ENCODE assay signal across 11 mouse cellular contexts in genomic region chr11:116641168-116641567, GRCm38 (mm10). TPM values are rescaled to one million over a fixed set of nuclear protein-coding genes. Genes with fewer than 3 reads are reported as not detected.
DNase-seq lines count a peak whose midpoint lies in the region; ATAC-seq lines count a peak whose summit lies in the region.
"Had no signal": no experiment of that assay in that cellular context is flagged by ENCODE, and none has a peak within 500 bp of the region (broad histone marks: within the 10 kb centered on the region; RNA-seq: fewer than 3 reads in every experiment).

No protein-coding gene starts in this region.

- no peak overlapping the region for H3K27ac ChIP-seq in heart, embryonic 10.5 days
- H3K27ac ChIP-seq in midbrain, embryonic 10.5 days (replicated peaks): no peak overlapping the region
- no peak overlapping the region for H3K27ac ChIP-seq in midbrain, embryonic 14.5 days (replicated peaks; ENCODE audit: low read depth, low read length)
- no peak overlapping the region for H3K27ac ChIP-seq in forebrain, embryonic 10.5 days

- DNase-seq in heart, adult 11 months: peak; percentile 92
- DNase-seq in heart, embryonic 10.5 days (ENCODE audit: low spot score): no peak
- peak; percentile 38 for DNase-seq in midbrain, embryonic 10.5 days (ENCODE audit: low spot score)
- no peak for DNase-seq in midbrain, embryonic 14.5 days
- peak; percentile 56 for DNase-seq in adipocyte (ENCODE audit: low spot score)
- DNase-seq in testis, postnatal 10 days (ENCODE audit: low spot score): peak; percentile 82
- no peak for DNase-seq in forebrain, embryonic 10.5 days (ENCODE audit: extremely low spot score, low spot score)
- DNase-seq in left cerebral cortex, adult 18-20 months (ENCODE audit: low spot score in 2 of 2): no peak

- no peaks in the 10 kb centered on the region for H3K36me3 ChIP-seq in heart, embryonic 10.5 days
- H3K36me3 ChIP-seq in midbrain, embryonic 10.5 days: no peaks in the 10 kb centered on the region
- H3K36me3 ChIP-seq in midbrain, embryonic 14.5 days (ENCODE audit: control insufficient read depth, insufficient read depth, low read length): no peaks in the 10 kb centered on the region
- H3K36me3 ChIP-seq in forebrain, embryonic 10.5 days (replicated peaks): no peaks in the 10 kb centered on the region

- H3K4me1 ChIP-seq in heart, embryonic 10.5 days: peaks cover 25% of the 10 kb centered on the region
- H3K4me1 ChIP-seq in midbrain, embryonic 10.5 days: peaks cover 29% of the 10 kb centered on the region
- H3K4me1 ChIP-seq in midbrain, embryonic 14.5 days (ENCODE audit: control insufficient read depth, insufficient read depth, low read length): peaks cover 11% of the 10 kb centered on the region
- peaks cover 34% of the 10 kb centered on the region for H3K4me1 ChIP-seq in forebrain, embryonic 10.5 days

- no peak overlapping the region for H3K9ac ChIP-seq in midbrain, embryonic 14.5 days (replicated peaks; ENCODE audit: low read length)

- ATAC-seq in midbrain, embryonic 14.5 days (ENCODE audit: low FRiP score, low TSS enrichment): no peak

- H3K9me3 ChIP-seq in heart, embryonic 10.5 days: no peaks in the 10 kb centered on the region
- no peaks in the 10 kb centered on the region for H3K9me3 ChIP-seq in midbrain, embryonic 10.5 days (replicated peaks)
- no peaks in the 10 kb centered on the region for H3K9me3 ChIP-seq in midbrain, embryonic 14.5 days (ENCODE audit: control insufficient read depth, low read length)
- no peaks in the 10 kb centered on the region for H3K9me3 ChIP-seq in forebrain, embryonic 10.5 days

- WGBS in heart, embryonic 10.5 days: 40% methylated on average over 5 of the region's 5 CpGs
- 51% methylated on average over 5 of the region's 5 CpGs for WGBS in midbrain, embryonic 10.5 days
- 49% methylated on average over 5 of the region's 5 CpGs for WGBS in midbrain, embryonic 14.5 days
- WGBS in forebrain, embryonic 10.5 days: 47% methylated on average over 5 of the region's 5 CpGs

- H3K4me2 ChIP-seq in midbrain, embryonic 14.5 days (ENCODE audit: low read length): no peak overlapping the region

- H3K4me3 ChIP-seq in heart, embryonic 10.5 days: no peak overlapping the region
- no peak overlapping the region for H3K4me3 ChIP-seq in midbrain, embryonic 10.5 days
- no peak overlapping the region for H3K4me3 ChIP-seq in midbrain, embryonic 14.5 days (replicated peaks; ENCODE audit: low read depth, low read length)
- no peak overlapping the region for H3K4me3 ChIP-seq in forebrain, embryonic 10.5 days

- H3K27me3 ChIP-seq in heart, embryonic 10.5 days (ENCODE audit: insufficient read depth, poor library complexity, severe bottlenecking): peaks cover 19% of the 10 kb centered on the region
- peaks cover 32% of the 10 kb centered on the region for H3K27me3 ChIP-seq in midbrain, embryonic 10.5 days (ENCODE audit: low read depth, poor library complexity, severe bottlenecking)
- no peaks in the 10 kb centered on the region for H3K27me3 ChIP-seq in midbrain, embryonic 14.5 days (ENCODE audit: control insufficient read depth, insufficient read depth, low read length)
- peaks cover 35% of the 10 kb centered on the region for H3K27me3 ChIP-seq in forebrain, embryonic 10.5 days (ENCODE audit: poor library complexity, severe bottlenecking)

RNA-seq across cellular contexts. Expression of gene Prcd, which starts 12.2 kb away (rescaled TPM):
- polyA plus RNA-seq in heart, embryonic 10.5 days (2016; fragmentation: Nextera tagmentation; extraction: Ambion mirVana): 0.60 and 0.78 TPM in 2 replicates
- 0.65 and 0.77 TPM in 2 replicates for polyA plus RNA-seq in midbrain, embryonic 10.5 days (2016; fragmentation: Nextera tagmentation; extraction: Ambion mirVana)
- polyA plus RNA-seq in midbrain, embryonic 14.5 days (2014; fragmentation: Nextera tagmentation; extraction: Ambion mirVana): 1.6 and 3.3 TPM in 2 replicates
- polyA plus RNA-seq in forebrain, embryonic 10.5 days (2016; fragmentation: Nextera tagmentation; extraction: Ambion mirVana): 0.62 and 1.1 TPM in 2 replicates
- 1 to 10 TPM; 3.7 to 7.9 TPM for total RNA-seq in left cerebral cortex, adult 18-20 months (2021)

RNA-seq across cellular contexts. Expression of gene Cygb, which starts 12.9 kb away (rescaled TPM):
- polyA plus RNA-seq in heart, embryonic 10.5 days (2016; fragmentation: Nextera tagmentation; extraction: Ambion mirVana): 1.0 and 2.8 TPM in 2 replicates
- polyA plus RNA-seq in midbrain, embryonic 10.5 days (2016; fragmentation: Nextera tagmentation; extraction: Ambion mirVana): 2.5 and 2.8 TPM in 2 replicates
- 19.1 and 24.0 TPM in 2 replicates for polyA plus RNA-seq in midbrain, embryonic 14.5 days (2014; fragmentation: Nextera tagmentation; extraction: Ambion mirVana)
- polyA plus RNA-seq in forebrain, embryonic 10.5 days (2016; fragmentation: Nextera tagmentation; extraction: Ambion mirVana): 2.5 and 2.9 TPM in 2 replicates
- 10 to 100 TPM; 48.6 to 55.9 TPM for total RNA-seq in left cerebral cortex, adult 18-20 months (2021)

RNA-seq across cellular contexts. Expression of gene Rhbdf2, which starts 14.3 kb away (rescaled TPM):
- polyA plus RNA-seq in heart, embryonic 10.5 days (2016; fragmentation: Nextera tagmentation; extraction: Ambion mirVana): 6.7 and 8.7 TPM in 2 replicates
- polyA plus RNA-seq in midbrain, embryonic 10.5 days (2016; fragmentation: Nextera tagmentation; extraction: Ambion mirVana): 2.5 and 3.3 TPM in 2 replicates
- 0.61 and 0.63 TPM in 2 replicates for polyA plus RNA-seq in midbrain, embryonic 14.5 days (2014; fragmentation: Nextera tagmentation; extraction: Ambion mirVana)
- polyA plus RNA-seq in forebrain, embryonic 10.5 days (2016; fragmentation: Nextera tagmentation; extraction: Ambion mirVana): 3.5 and 4.0 TPM in 2 replicates
- 1 to 10 TPM; 1.6 to 1.9 TPM for total RNA-seq in left cerebral cortex, adult 18-20 months (2021)

RNA-seq across cellular contexts. Expression of gene Aanat, which starts 54.9 kb away (rescaled TPM):
- polyA plus RNA-seq in heart, embryonic 10.5 days (2016; fragmentation: Nextera tagmentation; extraction: Ambion mirVana): not detected in 2 replicates
- polyA plus RNA-seq in midbrain, embryonic 10.5 days (2016; fragmentation: Nextera tagmentation; extraction: Ambion mirVana): not detected in 2 replicates
- polyA plus RNA-seq in midbrain, embryonic 14.5 days (2014; fragmentation: Nextera tagmentation; extraction: Ambion mirVana): 0.49 and 0.70 TPM in 2 replicates
- not detected in 2 replicates for polyA plus RNA-seq in forebrain, embryonic 10.5 days (2016; fragmentation: Nextera tagmentation; extraction: Ambion mirVana)
- total RNA-seq in left cerebral cortex, adult 18-20 months (2021): 1 to 10 TPM in 1 of 2 experiments, under 1 TPM in 1; 0.56 to 1.4 TPM
- total RNA-seq: gastrocnemius, postnatal 4 days had no signal
- polyA plus RNA-seq: neural tube, embryonic 11.5 days; stomach, embryonic 16.5 days had no signal

RNA-seq across cellular contexts. Expression of gene Ube2o, which starts 59.9 kb away (rescaled TPM):
- 8.5 and 10.3 TPM in 2 replicates for polyA plus RNA-seq in heart, embryonic 10.5 days (2016; fragmentation: Nextera tagmentation; extraction: Ambion mirVana)
- 8.3 and 8.7 TPM in 2 replicates for polyA plus RNA-seq in midbrain, embryonic 10.5 days (2016; fragmentation: Nextera tagmentation; extraction: Ambion mirVana)
- polyA plus RNA-seq in midbrain, embryonic 14.5 days (2014; fragmentation: Nextera tagmentation; extraction: Ambion mirVana): 26.1 and 26.9 TPM in 2 replicates
- 9.2 and 10.5 TPM in 2 replicates for polyA plus RNA-seq in forebrain, embryonic 10.5 days (2016; fragmentation: Nextera tagmentation; extraction: Ambion mirVana)
- total RNA-seq in left cerebral cortex, adult 18-20 months (2021): 100 to 1,000 TPM; 123 TPM

Comparison
In these comparisons a context has a peak if more than half of its experiments do, and no peak if none do; other contexts are left out.
1. DNase-seq: peak in heart, adult 11 months (single experiment), midbrain, embryonic 10.5 days (single experiment), adipocyte (single experiment) and testis, postnatal 10 days (single experiment); none in heart, embryonic 10.5 days (single experiment), midbrain, embryonic 14.5 days (single experiment), forebrain, embryonic 10.5 days (single experiment) and left cerebral cortex, adult 18-20 months (0 of 2).